Mouse (Mus musculus) liver, embryonic 16.5 days (tissue): ENCODE data around the gene Gm6763. TPM values are rescaled to one million over a fixed set of nuclear protein-coding genes. Genes with fewer than 3 reads are reported as not detected.

ENCODE experiments used
- polyA plus RNA-seq: library from polyadenylated mRNA; unstranded; fragments of >200 nt; fragmentation: Nextera tagmentation; extraction: Ambion mirVana; gene quantifications from 2 replicates; pipeline ENCODE4 v1.2.1, GENCODE M21; 2015

Gm6763 gene
- polyA plus RNA-seq, 1 experiment from 2014 or later: not detected

Other genes with a start within 250 kb of the Gm6763 start
- not detected in 2 replicates for gene Gm21293, start 8.5 kb upstream of the Gm6763 start, polyA plus RNA-seq
- gene Gm8764, start 8.5 kb downstream of the Gm6763 start, polyA plus RNA-seq: not detected in 2 replicates
- gene Gm21304, start 17.0 kb downstream of the Gm6763 start, polyA plus RNA-seq: not detected in 2 replicates
- gene Gm21312, start 25.5 kb downstream of the Gm6763 start, polyA plus RNA-seq: not detected in 2 replicates
- gene Gm20765, start 34.0 kb downstream of the Gm6763 start, polyA plus RNA-seq: not detected in 2 replicates
- gene Gm4340, start 42.5 kb downstream of the Gm6763 start, polyA plus RNA-seq: not detected in 2 replicates